Mouse (Mus musculus) testis, adult 2 months (tissue): Measurements from ENCODE around the gene Hspb9.

Experiments
- CTCF ChIP-seq: fragments of 200-500 bp; IDR thresholded peaks from 2 replicates; pipeline ENCODE4 v1.5.1; 2012; ENCODE audit warnings: low read depth, mild to moderate bottlenecking, inconsistent platforms, low read length, moderate library complexity; ENCODE audit not compliant: control insufficient read depth, insufficient read depth, insufficient replicate concordance
- POLR2A ChIP-seq: fragments of 200-500 bp; IDR thresholded peaks from 2 replicates; pipeline ENCODE4 v1.6.1; 2012; ENCODE audit warnings: low read depth, mild to moderate bottlenecking, inconsistent platforms, low read length, moderate library complexity; ENCODE audit not compliant: control insufficient read depth

GRCm38 (mm10) chr11:100716649-100717048, 3.0 kb downstream of the Hspb9 start:
- no peak for TF ChIP-seq POLR2A
- no peak for TF ChIP-seq CTCF
